Mouse (Mus musculus): ENCODE results near the gene Ebpl. TPM values are rescaled to one million over a fixed set of nuclear protein-coding genes. Genes with fewer than 3 reads are reported as not detected.

The Ebpl gene
- polyA plus RNA-seq, 1 experiment from 2014 or later, result 10.3 TPM

DNA sequence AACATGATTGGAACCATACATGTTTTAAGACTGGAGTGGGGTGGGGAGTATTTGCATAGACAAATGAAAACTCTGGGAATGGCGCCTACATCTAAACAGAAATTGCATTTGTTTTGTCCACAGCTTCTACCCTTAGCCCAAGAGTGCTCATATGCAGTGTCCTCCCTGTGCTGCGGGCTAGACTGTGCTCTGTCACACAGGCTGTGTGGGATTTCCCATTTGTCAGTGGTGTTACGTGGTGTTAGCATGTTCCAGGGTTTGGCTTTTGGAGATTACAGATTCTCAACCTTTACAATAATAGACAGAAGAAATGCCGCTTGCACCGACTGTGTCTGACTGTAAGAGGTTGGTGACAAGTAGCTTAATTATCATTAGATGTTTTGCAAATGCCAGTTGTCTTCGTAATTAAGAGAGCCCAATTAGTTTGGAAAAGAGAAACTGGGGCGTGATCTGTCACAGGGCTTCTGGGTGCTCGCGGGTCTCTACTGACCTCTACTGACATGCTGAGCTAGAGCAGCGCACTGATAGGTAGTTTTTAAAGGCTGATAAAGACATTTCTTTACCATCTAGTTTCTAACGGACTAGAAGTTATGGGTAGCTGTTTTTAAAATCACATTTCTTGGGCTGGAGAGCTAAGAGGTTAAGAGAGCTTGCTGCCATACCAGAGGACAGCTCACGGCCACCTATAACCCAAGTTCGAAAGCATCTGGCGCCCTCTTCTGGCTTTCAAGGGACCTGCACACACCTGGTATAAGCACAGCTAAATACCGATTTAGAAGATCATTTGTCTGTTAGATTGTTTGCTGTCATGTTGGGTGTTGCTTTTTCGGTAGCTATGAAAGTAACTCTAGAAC is 66.1 kb downstream of the Ebpl start:
- no peaks in the 10 kb centered on the region for H3K9me3 ChIP-seq (ENCODE audit: control insufficient read depth, low read length)
- H3K4me1 ChIP-seq (ENCODE audit: control insufficient read depth, insufficient read depth, low read length), result no peaks in the 10 kb centered on the region
- H3K4me3 ChIP-seq (ENCODE audit: low read length), result no peak overlapping the region
- no peak overlapping the region for H3K9ac ChIP-seq (ENCODE audit: low read depth, low read length)
- H3K4me2 ChIP-seq (replicated peaks; ENCODE audit: low read depth, low read length), result no peak overlapping the region
- no peak overlapping the region for H3K27ac ChIP-seq (ENCODE audit: low read depth, low read length)
- no peaks in the 10 kb centered on the region for H3K27me3 ChIP-seq (ENCODE audit: control insufficient read depth, insufficient read depth, low read length)
- 47% methylated on average over 16 of the region's 16 CpGs for WGBS
- H3K36me3 ChIP-seq (ENCODE audit: control insufficient read depth, insufficient read depth, low read length), result no peaks in the 10 kb centered on the region
- ATAC-seq (ENCODE audit: low FRiP score, low TSS enrichment), result no peak

- H3K27me3 ChIP-seq (ENCODE audit: control insufficient read depth, insufficient read depth, low read length), result no peaks in the 10 kb centered on the region
- WGBS, result 71% methylated on average over 3 of the region's 3 CpGs
- H3K9me3 ChIP-seq (ENCODE audit: control insufficient read depth, low read length), result no peaks in the 10 kb centered on the region
- no peak for ATAC-seq (ENCODE audit: low FRiP score, low TSS enrichment)
- H3K4me1 ChIP-seq (ENCODE audit: control insufficient read depth, insufficient read depth, low read length), result no peaks in the 10 kb centered on the region
- no peak overlapping the region for H3K4me3 ChIP-seq (ENCODE audit: low read length)
- H3K36me3 ChIP-seq (ENCODE audit: control insufficient read depth, insufficient read depth, low read length), result no peaks in the 10 kb centered on the region
- no peak overlapping the region for H3K9ac ChIP-seq (ENCODE audit: low read depth, low read length)
- H3K4me2 ChIP-seq (replicated peaks; ENCODE audit: low read depth, low read length), result no peak overlapping the region
- no peak overlapping the region for H3K27ac ChIP-seq (ENCODE audit: low read depth, low read length)
Measured at GRCm38 (mm10) chr14:61290664-61291063, 69.6 kb downstream of the Ebpl start.

DNA sequence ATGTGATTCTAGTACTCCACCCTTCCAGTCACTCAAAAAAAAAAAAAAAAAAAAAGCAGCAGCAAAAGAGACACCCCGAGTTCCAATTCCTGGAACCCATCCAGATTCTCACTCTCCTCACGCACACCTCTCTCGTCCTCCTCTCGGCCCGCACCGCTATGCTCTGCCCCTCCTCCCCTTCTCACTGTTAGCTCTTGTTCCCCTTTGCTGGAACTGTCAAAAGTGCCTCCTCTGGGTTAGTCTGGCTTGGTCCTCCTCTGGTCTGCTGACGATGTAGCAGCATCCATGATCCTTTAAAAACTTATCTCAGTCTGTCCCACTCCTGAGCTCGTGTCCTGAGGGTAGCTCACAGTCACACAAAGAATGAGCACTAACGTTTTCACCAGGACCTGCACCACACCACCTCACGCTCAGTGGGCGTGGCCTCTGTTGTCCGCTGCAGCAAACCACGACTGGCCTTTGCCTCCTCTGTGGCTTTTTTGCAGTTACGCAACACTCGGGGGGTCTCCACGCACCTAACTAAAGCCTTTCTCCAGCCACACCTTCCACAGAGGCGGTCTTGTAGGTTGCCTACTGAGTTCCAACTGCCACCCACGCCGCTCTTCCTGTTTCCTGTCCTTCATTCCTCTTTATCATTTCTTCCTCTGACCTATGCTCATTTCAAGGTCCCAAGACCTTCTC is 71.5 kb downstream of the Ebpl start:
- Histone ChIP-seq H3K36me3 (ENCODE audit: control insufficient read depth, insufficient read depth, low read length) (no peaks in the 10 kb centered on the region), H3K27me3 (ENCODE audit: control insufficient read depth, insufficient read depth, low read length) (no peaks in the 10 kb centered on the region), H3K9ac (ENCODE audit: low read depth, low read length) (no peak overlapping the region), H3K9me3 (ENCODE audit: control insufficient read depth, low read length) (no peaks in the 10 kb centered on the region), H3K4me1 (ENCODE audit: control insufficient read depth, insufficient read depth, low read length) (no peaks in the 10 kb centered on the region), H3K27ac (ENCODE audit: low read depth, low read length) (no peak overlapping the region), H3K4me2 (replicated peaks; ENCODE audit: low read depth, low read length) (no peak overlapping the region), H3K4me3 (ENCODE audit: low read length) (no peak overlapping the region)
- 65% methylated on average over 19 of the region's 19 CpGs for WGBS
- ATAC-seq (ENCODE audit: low FRiP score, low TSS enrichment), result no peak

Other genes with a start within 250 kb of the Ebpl start
- 2.8 and 3.6 TPM in 2 replicates for gene Sacs, start 222.0 kb downstream of the Ebpl start, polyA plus RNA-seq (2014; fragmentation: Nextera tagmentation; extraction: Ambion mirVana)
- gene Sgcg, start 101.9 kb downstream of the Ebpl start, polyA plus RNA-seq (2014; fragmentation: Nextera tagmentation; extraction: Ambion mirVana), result 0.76 and 1.1 TPM in 2 replicates
- 0.85 and 1.1 TPM in 2 replicates for gene Arl11, start 50.7 kb downstream of the Ebpl start, polyA plus RNA-seq (2014; fragmentation: Nextera tagmentation; extraction: Ambion mirVana)
- gene Kpna3, start 79.4 kb upstream of the Ebpl start, polyA plus RNA-seq (2014; fragmentation: Nextera tagmentation; extraction: Ambion mirVana), result 34.4 and 64.9 TPM in 2 replicates
- 23.3 and 24.0 TPM in 2 replicates for gene Spryd7, start 196.4 kb upstream of the Ebpl start, polyA plus RNA-seq (2014; fragmentation: Nextera tagmentation; extraction: Ambion mirVana)
- 15.3 and 16.1 TPM in 2 replicates for gene Trim13, start 237.8 kb upstream of the Ebpl start, polyA plus RNA-seq (2014; fragmentation: Nextera tagmentation; extraction: Ambion mirVana)
- 0.43 and 0.46 TPM in 2 replicates for gene Kcnrg, start 247.0 kb upstream of the Ebpl start, polyA plus RNA-seq (2014; fragmentation: Nextera tagmentation; extraction: Ambion mirVana)

Measured in kidney, embryonic 14.5 days (tissue).